Mouse (Mus musculus): ENCODE results near the gene Fars2. TPM values are rescaled to one million over a fixed set of nuclear protein-coding genes. Genes with fewer than 3 reads are reported as not detected.

The Fars2 gene
- polyA plus RNA-seq, 1 experiment from 2014 or later: 35.8 TPM

DNA sequence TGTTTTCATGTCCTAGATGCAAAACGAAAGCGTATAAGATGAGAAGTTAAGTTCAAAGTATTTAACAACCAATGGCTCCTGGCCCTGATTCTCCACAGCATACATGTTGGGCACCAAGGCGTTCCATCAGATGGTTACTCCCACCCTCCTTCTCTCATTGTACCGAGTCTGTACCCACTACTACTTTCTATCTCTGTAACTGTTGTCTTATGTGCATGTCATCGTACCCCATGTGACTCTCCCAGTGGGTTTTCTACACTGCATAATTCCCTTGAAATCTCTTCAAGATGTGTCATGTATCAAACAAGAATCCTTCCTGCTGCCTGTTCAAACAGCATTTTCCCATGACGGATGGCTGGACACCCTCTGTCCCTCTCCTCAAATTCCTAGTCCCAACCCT lies 388.5 kb downstream of the Fars2 start:
- DNase-seq (ENCODE audit: low spot score): no peak
- Histone ChIP-seq H3K9me3 (no peaks in the 10 kb centered on the region), H3K4me3 (no peak overlapping the region), H3K36me3 (no peaks in the 10 kb centered on the region), H3K27me3 (ENCODE audit: insufficient read depth, poor library complexity, severe bottlenecking) (no peaks in the 10 kb centered on the region), H3K27ac (no peak overlapping the region), H3K4me1 (peaks cover 21% of the 10 kb centered on the region)
- 86% methylated on average over 6 of the region's 6 CpGs for WGBS

DNA sequence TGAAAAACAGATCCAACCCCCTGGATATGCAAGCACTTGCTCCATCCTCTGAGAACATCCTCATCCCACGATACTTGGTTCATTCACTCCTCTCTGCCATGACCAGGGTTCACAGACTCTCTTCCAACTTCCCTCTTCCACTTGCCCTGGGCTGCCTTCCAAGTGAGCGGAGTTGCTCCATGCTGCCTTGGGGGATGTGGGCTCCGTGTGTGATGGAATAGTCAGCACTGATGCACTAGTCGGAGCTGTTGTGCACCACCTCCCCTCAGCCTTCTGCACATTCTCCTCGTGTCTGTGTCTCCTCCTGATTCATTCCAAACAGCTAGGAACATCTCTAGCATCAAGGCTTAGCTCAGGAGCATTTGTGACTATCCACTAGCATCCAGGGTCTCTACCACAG lies 389.1 kb downstream of the Fars2 start:
- Histone ChIP-seq H3K4me1 (peaks cover 21% of the 10 kb centered on the region), H3K27me3 (ENCODE audit: insufficient read depth, poor library complexity, severe bottlenecking) (no peaks in the 10 kb centered on the region), H3K27ac (no peak overlapping the region), H3K4me3 (no peak overlapping the region), H3K36me3 (no peaks in the 10 kb centered on the region), H3K9me3 (no peaks in the 10 kb centered on the region)
- no peak for DNase-seq (ENCODE audit: low spot score)
- WGBS: 81% methylated on average over 5 of the region's 5 CpGs

DNA sequence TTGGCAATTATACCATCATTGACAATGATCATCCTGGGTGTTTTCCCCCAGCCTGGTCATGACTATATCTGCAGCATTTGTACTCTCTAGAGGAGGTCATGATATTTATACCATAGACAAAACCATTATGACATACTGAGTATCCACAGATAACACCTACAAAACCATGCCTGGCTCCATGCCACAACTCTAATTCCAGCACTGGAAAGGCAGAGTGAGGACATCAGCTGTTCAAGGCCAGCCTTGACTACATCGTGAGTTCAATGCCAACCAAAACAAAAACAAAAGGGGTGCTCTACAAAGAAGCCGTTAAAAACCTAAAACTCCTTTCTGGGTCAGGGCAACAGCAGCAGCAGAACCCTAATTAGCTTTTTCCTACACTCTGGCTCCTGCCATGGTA lies 392.9 kb downstream of the Fars2 start:
- H3K27ac ChIP-seq: no peak overlapping the region
- no peaks in the 10 kb centered on the region for H3K9me3 ChIP-seq
- DNase-seq (ENCODE audit: low spot score): no peak
- no peaks in the 10 kb centered on the region for H3K36me3 ChIP-seq
- H3K4me1 ChIP-seq: peaks cover 22% of the 10 kb centered on the region
- no peak overlapping the region for H3K4me3 ChIP-seq
- WGBS: 90% methylated on average over 2 of the region's 2 CpGs
- H3K27me3 ChIP-seq (ENCODE audit: insufficient read depth, poor library complexity, severe bottlenecking): no peaks in the 10 kb centered on the region

DNA sequence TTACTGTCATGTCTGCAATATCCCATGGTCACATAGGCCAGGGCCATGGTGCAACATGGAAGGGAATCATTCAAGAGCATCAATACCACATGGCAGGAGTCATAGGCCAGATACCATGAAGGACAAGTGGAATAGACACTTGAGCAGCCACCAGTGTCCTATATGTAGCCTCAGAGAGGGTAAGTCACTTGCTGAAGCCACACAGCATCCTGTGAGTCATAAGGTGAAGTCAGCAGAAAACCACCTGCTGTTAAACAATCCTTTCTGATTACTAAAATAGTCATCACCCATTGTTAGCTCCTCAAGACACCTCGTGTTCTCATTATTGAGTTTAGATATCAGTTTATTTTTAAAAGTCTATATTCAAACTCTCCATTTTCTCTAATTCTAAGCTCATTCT lies 395.9 kb downstream of the Fars2 start:
- no peak overlapping the region for H3K4me3 ChIP-seq
- H3K27me3 ChIP-seq (ENCODE audit: insufficient read depth, poor library complexity, severe bottlenecking): no peaks in the 10 kb centered on the region
- WGBS: 81% methylated on average over 1 of the region's 1 CpGs
- no peaks in the 10 kb centered on the region for H3K36me3 ChIP-seq
- no peaks in the 10 kb centered on the region for H3K9me3 ChIP-seq
- no peak for DNase-seq (ENCODE audit: low spot score)
- peaks cover 18% of the 10 kb centered on the region for H3K4me1 ChIP-seq
- H3K27ac ChIP-seq: no peak overlapping the region

DNA sequence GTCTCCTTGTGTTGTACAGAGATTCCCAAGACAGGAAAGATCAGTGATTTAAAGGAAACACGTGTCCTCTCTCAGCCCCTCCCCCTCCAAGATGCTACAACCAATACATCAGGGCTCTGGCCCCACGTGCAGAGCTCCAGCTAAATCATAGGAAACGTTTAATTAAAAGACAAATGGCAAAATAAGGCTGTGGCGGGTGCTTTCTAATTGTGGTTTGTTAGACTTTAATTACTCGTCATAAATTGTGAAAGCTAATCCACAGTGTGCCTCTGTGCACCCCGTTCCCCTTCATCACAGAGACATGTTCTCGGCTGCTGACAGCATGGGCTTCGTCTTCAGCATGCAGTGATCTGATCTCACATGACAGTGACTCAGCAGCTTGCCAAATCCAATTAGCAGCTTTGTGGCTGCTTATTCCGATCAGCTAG lies 400.9 kb downstream of the Fars2 start:
- peaks cover 16% of the 10 kb centered on the region for H3K4me1 ChIP-seq
- H3K27me3 ChIP-seq (ENCODE audit: insufficient read depth, poor library complexity, severe bottlenecking): no peaks in the 10 kb centered on the region
- no peaks in the 10 kb centered on the region for H3K36me3 ChIP-seq
- H3K4me3 ChIP-seq: no peak overlapping the region
- H3K27ac ChIP-seq: no peak overlapping the region
- 50% methylated on average over 9 of the region's 9 CpGs for WGBS
- no peaks in the 10 kb centered on the region for H3K9me3 ChIP-seq
- no peak for DNase-seq (ENCODE audit: low spot score)

DNA sequence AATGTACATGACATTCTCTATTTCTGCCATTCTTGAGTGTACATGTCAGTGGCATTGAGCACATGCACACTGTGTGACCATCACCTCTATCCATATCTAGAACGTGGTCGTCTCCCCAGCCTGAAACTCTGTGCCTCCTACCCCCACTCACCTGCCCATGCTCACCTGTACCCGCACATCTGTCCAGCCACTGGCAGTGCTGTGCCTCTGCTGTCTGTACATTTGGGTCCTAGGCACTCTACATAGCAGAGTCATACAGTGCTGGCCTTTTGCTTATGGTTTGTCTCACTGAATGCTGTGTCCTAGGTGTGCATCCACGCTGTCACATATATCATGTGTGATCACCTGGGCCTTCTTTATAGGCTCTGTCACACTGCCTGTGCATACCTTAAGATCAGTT lies 410.5 kb downstream of the Fars2 start:
- H3K4me1 ChIP-seq: peaks cover 51% of the 10 kb centered on the region
- DNase-seq (ENCODE audit: low spot score): no peak
- no peaks in the 10 kb centered on the region for H3K27me3 ChIP-seq (ENCODE audit: insufficient read depth, poor library complexity, severe bottlenecking)
- WGBS: 87% methylated on average over 4 of the region's 4 CpGs
- H3K4me3 ChIP-seq: no peak overlapping the region
- H3K9me3 ChIP-seq: no peaks in the 10 kb centered on the region
- H3K27ac ChIP-seq: no peak overlapping the region; the same call in 1 of the 2 replicates
- no peaks in the 10 kb centered on the region for H3K36me3 ChIP-seq

DNA sequence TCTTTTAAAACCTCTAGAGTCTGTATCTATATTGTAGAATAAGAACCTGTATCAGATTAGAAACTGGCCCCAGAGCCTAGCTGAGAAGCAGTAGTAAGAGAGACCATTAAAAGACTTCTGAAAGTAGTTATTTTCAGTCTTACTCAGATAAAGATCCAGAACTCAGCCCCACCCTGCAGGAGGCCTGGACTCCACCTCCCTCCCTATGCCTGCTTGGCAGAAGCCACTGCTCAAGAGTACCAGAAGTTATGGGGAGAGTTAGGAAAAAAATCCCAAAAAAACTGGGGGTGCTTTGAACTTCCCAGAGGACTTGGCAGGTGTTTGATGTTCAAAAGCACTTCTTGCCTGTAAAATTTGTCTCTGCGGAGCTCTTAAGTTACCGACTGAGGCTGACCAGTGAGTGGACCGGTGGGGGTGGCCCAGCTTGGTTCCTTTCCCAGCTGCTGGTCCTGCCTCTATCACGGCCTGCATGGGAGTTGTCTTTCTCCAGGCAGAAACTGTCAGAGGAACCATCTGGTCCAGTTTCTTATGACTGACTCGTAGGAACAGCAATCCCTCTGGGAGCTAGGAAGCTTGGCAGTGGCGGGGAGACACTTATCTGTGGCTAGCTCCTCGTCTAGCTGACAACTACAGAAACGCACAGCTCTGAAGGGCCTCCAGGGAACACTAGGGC lies 411.1 kb downstream of the Fars2 start:
- peaks cover 55% of the 10 kb centered on the region for H3K4me1 ChIP-seq
- WGBS: 38% methylated on average over 8 of the region's 8 CpGs
- H3K9me3 ChIP-seq: no peaks in the 10 kb centered on the region
- no peaks in the 10 kb centered on the region for H3K27me3 ChIP-seq (ENCODE audit: insufficient read depth, poor library complexity, severe bottlenecking)
- no peak overlapping the region for H3K4me3 ChIP-seq
- DNase-seq (ENCODE audit: low spot score): no peak
- no peaks in the 10 kb centered on the region for H3K36me3 ChIP-seq
- peak overlapping the region; percentile 62; the same call in 1 of the 2 replicates for H3K27ac ChIP-seq

DNA sequence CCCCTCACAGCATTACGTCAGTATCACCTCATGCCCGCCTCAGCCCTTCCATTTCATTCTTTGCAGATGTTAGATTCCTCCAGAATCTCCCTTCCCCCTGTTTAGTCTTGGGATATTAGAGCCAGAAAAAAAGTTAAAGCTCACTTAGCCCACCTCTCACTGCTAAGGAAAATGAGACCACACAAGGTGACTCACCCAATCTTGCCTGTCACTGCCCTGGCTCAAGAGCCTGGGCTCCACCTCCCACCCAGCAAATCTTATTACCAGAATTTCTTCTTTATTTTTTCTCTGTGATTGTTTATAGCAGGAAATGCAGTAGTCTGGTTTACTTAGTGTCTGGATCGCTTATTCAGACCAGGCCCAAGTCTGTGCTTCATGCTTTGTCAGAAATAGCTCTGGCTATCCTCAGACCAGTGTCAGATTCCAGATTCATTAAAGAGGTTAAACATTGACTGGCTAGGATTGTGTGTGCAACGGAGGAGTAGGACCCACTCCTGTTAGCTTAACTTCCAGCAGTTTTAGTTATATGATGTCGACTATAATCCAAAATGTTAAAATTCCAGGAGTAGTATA lies 412.3 kb downstream of the Fars2 start:
- DNase-seq (ENCODE audit: low spot score): no peak
- 70% methylated on average over 5 of the region's 5 CpGs for whole genome bisulfite sequencing
- no peaks in the 10 kb centered on the region for H3K36me3 ChIP-seq

GRCm38 (mm10) chr13:36530852-36531251 lies 413.6 kb downstream of the Fars2 start:
- Histone ChIP-seq H3K9me3 (no peaks in the 10 kb centered on the region), H3K4me3 (no peak overlapping the region), H3K36me3 (no peaks in the 10 kb centered on the region), H3K27ac (peak overlapping the region; percentile 56), H3K4me1 (peaks cover 47% of the 10 kb centered on the region), H3K27me3 (ENCODE audit: insufficient read depth, poor library complexity, severe bottlenecking) (no peaks in the 10 kb centered on the region)
- WGBS: 100% methylated on average over 1 of the region's 1 CpGs
- no peak for DNase-seq (ENCODE audit: low spot score)

More for the DNA sequence above, 412.3 kb downstream of the Fars2 start:
- Histone ChIP-seq H3K27me3 (ENCODE audit: insufficient read depth, poor library complexity, severe bottlenecking) (no peaks in the 10 kb centered on the region), H3K4me1 (peaks cover 58% of the 10 kb centered on the region), H3K9me3 (no peaks in the 10 kb centered on the region), H3K27ac (0 out of 2 replicates have a peak overlapping the region, but pooled peaks have one; percentile 62), H3K4me3 (no peak overlapping the region)

- Histone ChIP-seq H3K4me3 (peak overlapping the region; percentile 28; the same call in 1 of the 2 replicates), H3K4me1 (peaks cover 43% of the 10 kb centered on the region), H3K36me3 (no peaks in the 10 kb centered on the region), H3K9me3 (no peaks in the 10 kb centered on the region), H3K27ac (peak overlapping the region; percentile 56), H3K27me3 (ENCODE audit: insufficient read depth, poor library complexity, severe bottlenecking) (no peaks in the 10 kb centered on the region)
- no peak for DNase-seq (ENCODE audit: low spot score)
- 43% methylated on average over 3 of the region's 3 CpGs for WGBS
Measured at GRCm38 (mm10) chr13:36531893-36532292, 414.7 kb downstream of the Fars2 start.

- H3K27me3 ChIP-seq (ENCODE audit: insufficient read depth, poor library complexity, severe bottlenecking): no peaks in the 10 kb centered on the region
- H3K9me3 ChIP-seq: no peaks in the 10 kb centered on the region
- H3K4me3 ChIP-seq: no peak overlapping the region
- DNase-seq (ENCODE audit: low spot score): no peak
- peaks cover 40% of the 10 kb centered on the region for H3K4me1 ChIP-seq
- WGBS: 95% methylated on average over 5 of the region's 5 CpGs
- H3K36me3 ChIP-seq: no peaks in the 10 kb centered on the region
- H3K27ac ChIP-seq: peak overlapping the region; percentile 16
Measured at GRCm38 (mm10) chr13:36533071-36533470, 415.9 kb downstream of the Fars2 start.

- DNase-seq (ENCODE audit: low spot score): no peak
- 82% methylated on average over 7 of the region's 7 CpGs for WGBS
- H3K4me3 ChIP-seq: no peak overlapping the region
Measured at GRCm38 (mm10) chr13:36533518-36533917, 416.3 kb downstream of the Fars2 start.

GRCm38 (mm10) chr13:36533966-36534540 lies 416.8 kb downstream of the Fars2 start:
- Histone ChIP-seq H3K27ac (no peak overlapping the region), H3K4me3 (no peak overlapping the region), H3K27me3 (ENCODE audit: insufficient read depth, poor library complexity, severe bottlenecking) (no peaks in the 10 kb centered on the region), H3K36me3 (no peaks in the 10 kb centered on the region), H3K4me1 (peaks cover 41% of the 10 kb centered on the region), H3K9me3 (no peaks in the 10 kb centered on the region)
- no peak for DNase-seq (ENCODE audit: low spot score)
- WGBS: 83% methylated on average over 8 of the region's 8 CpGs

More at GRCm38 (mm10) chr13:36533518-36533917, 416.3 kb downstream of the Fars2 start:
- Histone ChIP-seq H3K4me1 (peaks cover 41% of the 10 kb centered on the region), H3K27me3 (ENCODE audit: insufficient read depth, poor library complexity, severe bottlenecking) (no peaks in the 10 kb centered on the region), H3K27ac (peak overlapping the region; percentile 16; the same call in 1 of the 2 replicates), H3K36me3 (no peaks in the 10 kb centered on the region), H3K9me3 (no peaks in the 10 kb centered on the region)
